Mouse (Mus musculus) brain, embryonic 14.5 days (tissue): ENCODE data around the gene Zfp462. TPM values are rescaled to one million over a fixed set of nuclear protein-coding genes. Genes with fewer than 3 reads are reported as not detected.
"Not testable (repeated sequence)": the region's sequence is repeated elsewhere in the genome, so short reads cannot be mapped to it uniquely, and the experiment has no call there.

Source experiments
- DNase-seq: peaks from one replicate; pipeline ENCODE4 v3.0.0-alpha.2; 2011; ENCODE audit warnings: low read depth
- CTCF ChIP-seq: fragments of 200-500 bp; IDR thresholded peaks from 2 replicates; pipeline ENCODE4 v1.5.1; 2012; ENCODE audit warnings: inconsistent platforms, mild to moderate bottlenecking, moderate library complexity, borderline replicate concordance; ENCODE audit not compliant: insufficient read depth, insufficient read length; ENCODE audit errors: extremely low read depth
- POLR2A ChIP-seq: fragments of 200-500 bp; IDR thresholded peaks from 2 replicates; pipeline ENCODE4 v1.6.1; 2012; ENCODE audit warnings: mild to moderate bottlenecking, inconsistent platforms, borderline replicate concordance; ENCODE audit not compliant: poor library complexity, insufficient read depth, insufficient read length, severe bottlenecking; ENCODE audit errors: extremely low read depth
- polyA plus RNA-seq: library from polyadenylated mRNA; depleted of rRNA; stranded (reverse); fragments of >200 nt; gene quantifications from 2 replicates; pipeline ENCODE4 v1.2.3, GENCODE M21; 2012; rRNA removed

Zfp462 gene
- 76.3 and 93.8 TPM in 2 replicates for polyA plus RNA-seq

- DNase-seq = peak; percentile 94
- TF ChIP-seq POLR2A (peak; percentile 40; the same call in 1 of the 2 replicates), CTCF (no peak)
Measured at GRCm38 (mm10) chr4:54944921-54945430, at the start of gene Zfp462. Gene Zfp462 (plus strand): TSS chr4:54945048.

DNA sequence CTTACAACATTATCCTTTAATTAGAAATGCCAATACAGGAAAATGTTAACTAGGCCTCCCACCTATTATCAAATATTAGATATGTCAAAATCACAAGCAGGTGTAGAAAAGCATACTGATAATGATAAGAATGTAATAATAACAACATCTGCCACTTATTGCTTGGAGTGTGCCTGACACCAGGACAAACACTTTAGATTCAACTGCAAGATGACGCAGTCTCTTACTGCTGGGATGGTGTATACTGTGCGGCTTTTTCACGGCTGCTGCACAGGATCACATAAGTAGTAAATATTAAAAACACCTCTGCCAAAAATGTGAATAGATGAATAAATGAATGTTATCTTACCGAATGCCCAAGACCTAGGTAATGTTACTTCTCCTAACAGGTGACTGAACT is 48.8 kb upstream of the Zfp462 start:
- no peak for TF ChIP-seq CTCF
- no peak for TF ChIP-seq POLR2A
- peak; percentile 29 for DNase-seq

DNA sequence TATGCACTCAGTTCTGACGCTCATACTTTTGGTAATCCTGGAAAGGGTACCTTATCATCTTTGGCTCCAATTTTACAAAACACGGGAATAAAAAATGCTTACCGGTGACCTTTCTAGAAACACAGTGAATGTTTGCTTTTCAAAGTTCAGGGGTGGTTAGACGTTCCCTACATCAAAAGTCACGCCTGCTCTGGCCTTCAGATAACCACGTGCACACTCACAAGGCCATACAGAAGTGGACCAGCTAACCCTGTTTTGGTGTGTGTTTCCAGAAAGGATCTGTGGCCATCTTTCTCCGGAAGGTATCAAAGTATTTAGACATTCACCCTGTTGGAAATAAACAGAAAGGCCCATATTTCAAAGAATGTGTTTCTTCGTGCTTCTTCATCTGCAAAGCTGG is 40.2 kb upstream of the Zfp462 start:
- TF ChIP-seq CTCF (no peak), POLR2A (no peak)

DNA sequence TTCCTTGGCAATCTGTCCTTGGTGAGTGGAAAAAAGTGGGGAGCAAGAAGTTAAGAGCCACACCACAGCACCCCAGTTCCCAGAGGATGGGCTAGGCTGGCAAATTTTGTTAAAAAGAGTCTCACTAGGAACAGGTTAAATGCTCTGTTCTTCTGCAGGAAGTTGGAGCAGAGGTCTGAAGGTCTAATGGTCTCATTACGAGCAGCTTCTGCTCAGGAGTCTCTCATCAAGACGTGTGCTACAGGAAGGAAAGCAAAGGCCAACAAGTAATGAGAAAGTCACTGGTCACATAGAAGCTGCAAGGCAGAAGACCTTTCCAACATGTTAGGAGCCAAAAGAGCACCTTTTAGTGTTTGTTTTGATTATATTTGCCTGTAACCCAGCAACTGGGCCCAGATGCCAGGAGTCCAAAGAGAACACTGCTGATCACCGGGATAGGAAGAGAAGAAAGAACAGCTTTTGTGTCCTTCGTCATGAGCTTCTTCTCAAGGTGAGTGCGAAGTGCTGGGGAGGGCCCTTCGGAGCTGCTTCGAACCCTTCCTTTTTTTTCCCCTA is 39.4 kb upstream of the Zfp462 start:
- TF ChIP-seq POLR2A (no peak), CTCF (no peak)
- no peak for DNase-seq

More for the DNA sequence above, 40.2 kb upstream of the Zfp462 start:
- DNase-seq = no peak

DNA sequence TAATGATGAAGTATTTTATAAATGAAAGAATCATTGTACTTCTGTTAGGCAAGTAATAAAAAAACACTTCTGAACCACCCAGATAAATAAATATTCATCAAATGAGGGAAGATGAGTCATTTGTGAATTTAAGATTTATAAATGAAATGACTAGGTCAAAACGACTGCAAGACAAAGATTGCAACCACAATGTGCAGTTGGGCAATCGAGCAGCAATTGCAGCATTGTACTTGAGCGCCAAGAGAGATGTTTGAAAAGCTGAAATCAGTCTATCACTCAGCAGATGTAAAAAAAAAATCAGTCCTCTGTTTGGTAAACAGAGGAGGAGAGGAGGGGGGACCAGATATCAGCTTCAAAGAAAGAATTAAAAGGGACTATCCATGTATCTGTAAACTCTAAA is 34.5 kb upstream of the Zfp462 start:
- DNase-seq = no peak
- TF ChIP-seq POLR2A (no peak), CTCF (no peak)

GRCm38 (mm10) chr4:54918276-54918675 is 26.6 kb upstream of the Zfp462 start:
- no peak for DNase-seq

GRCm38 (mm10) chr4:54923386-54923785 is 21.5 kb upstream of the Zfp462 start:
- DNase-seq = no peak
- TF ChIP-seq CTCF (no peak), POLR2A (no peak)

More at GRCm38 (mm10) chr4:54918276-54918675, 26.6 kb upstream of the Zfp462 start:
- TF ChIP-seq CTCF (no peak), POLR2A (no peak)

DNA sequence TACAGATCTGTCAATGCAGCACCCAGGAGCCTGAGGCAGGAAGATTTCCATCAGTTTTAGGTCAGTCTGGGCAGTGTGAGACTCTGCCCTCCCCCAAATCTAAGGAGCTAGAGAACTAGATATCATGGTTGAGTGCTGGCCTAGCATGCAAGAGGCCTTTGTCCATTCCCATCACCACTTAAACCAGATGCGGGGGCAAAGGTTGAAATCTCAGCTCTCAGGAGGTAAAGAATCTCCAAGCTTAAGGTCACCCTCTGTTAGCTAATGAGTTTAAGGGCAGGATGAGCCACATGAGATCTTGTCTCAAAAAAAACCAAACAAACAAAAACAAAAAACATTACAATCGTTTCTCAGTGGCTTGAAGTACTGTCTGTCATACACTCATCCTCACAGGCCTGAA is 20.5 kb upstream of the Zfp462 start:
- TF ChIP-seq POLR2A (no peak), CTCF (no peak)
- no peak for DNase-seq

GRCm38 (mm10) chr4:54926456-54926855 is 18.4 kb upstream of the Zfp462 start:
- DNase-seq = not testable (repeated sequence)

DNA sequence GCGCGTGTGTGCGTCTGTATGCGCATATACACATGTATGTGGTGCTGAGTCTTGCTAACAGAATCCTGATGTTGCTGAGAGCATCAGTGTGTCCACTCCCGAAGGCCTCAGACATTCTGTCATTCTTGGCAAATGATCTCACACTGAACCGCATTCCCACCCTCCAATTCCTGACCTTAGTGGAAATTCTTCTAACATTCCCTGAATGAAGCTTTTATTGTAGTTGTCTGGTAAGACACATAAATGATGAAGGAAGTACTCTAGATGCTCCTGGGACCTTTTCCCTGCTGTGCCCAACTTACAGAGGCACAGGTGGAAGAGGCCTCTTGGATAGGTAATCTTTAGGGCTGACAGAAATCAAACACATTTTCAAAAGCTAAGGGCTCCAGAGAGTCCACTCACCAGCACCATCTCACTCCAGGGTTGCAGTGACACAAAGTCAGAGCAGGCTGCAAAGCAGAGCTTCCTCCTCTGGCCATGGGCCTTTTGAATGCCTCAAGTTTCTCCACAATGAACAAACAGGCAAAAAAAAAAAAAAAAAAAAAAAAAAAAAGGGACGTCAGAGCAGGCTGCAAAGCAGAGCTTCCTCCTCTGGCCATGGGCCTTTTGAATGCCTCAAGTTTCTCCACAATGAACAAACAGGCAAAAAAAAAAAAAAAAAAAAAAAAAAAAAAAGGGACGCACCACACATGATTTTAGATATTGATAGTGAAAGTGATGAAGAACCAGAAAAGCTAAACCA is 17.4 kb upstream of the Zfp462 start:
- not testable (repeated sequence) for DNase-seq

DNA sequence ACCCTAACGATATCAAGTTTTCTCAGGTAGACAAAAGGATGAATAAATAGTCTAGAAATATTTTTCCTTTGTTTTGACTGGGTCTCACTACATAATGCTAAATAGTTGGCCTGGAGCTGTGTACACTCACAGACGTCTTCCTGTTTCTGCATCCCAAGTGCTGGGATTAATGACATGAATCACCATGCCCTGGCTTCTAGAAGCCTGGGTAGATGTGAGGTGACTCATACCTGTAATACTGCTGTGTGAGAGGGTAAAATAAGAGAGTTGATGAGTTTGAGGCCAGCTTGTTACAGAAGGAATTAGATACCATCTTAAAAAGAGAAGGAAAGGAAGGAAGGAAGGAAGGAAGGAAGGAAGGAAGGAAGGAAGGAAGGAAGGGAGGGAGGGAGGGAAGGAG is 15.2 kb upstream of the Zfp462 start:
- TF ChIP-seq CTCF (no peak), POLR2A (no peak)

GRCm38 (mm10) chr4:54932668-54933067 is 12.2 kb upstream of the Zfp462 start:
- TF ChIP-seq POLR2A (no peak), CTCF (no peak)
- DNase-seq = no peak

More for the DNA sequence above, 15.2 kb upstream of the Zfp462 start:
- no peak for DNase-seq
